Mouse (Mus musculus): Measurements from ENCODE around the gene Nsd1.

Gene Nsd1

DNA sequence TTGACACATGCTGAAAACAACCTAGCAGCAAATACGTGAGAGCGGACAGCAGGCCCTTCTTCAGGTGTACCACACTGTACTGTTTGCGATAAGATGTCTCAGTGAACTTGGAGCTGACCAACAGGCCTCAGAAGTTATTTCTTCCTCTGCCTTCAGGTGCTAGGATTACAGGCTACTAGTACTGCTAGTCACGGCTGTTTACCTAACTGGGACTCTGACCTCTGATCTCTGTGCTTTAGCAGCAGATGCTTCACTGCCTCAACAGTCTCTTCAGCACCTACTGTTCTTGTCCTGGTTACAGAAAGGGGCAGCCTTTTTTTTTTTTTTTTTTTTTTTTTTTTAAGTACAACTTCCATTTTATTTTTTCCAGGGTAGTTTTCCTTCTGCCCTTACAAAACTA, 43.2 kb downstream of the Nsd1 start:
- in situ Hi-C loops (cut with MboI, MseI), result no loop called here

DNA sequence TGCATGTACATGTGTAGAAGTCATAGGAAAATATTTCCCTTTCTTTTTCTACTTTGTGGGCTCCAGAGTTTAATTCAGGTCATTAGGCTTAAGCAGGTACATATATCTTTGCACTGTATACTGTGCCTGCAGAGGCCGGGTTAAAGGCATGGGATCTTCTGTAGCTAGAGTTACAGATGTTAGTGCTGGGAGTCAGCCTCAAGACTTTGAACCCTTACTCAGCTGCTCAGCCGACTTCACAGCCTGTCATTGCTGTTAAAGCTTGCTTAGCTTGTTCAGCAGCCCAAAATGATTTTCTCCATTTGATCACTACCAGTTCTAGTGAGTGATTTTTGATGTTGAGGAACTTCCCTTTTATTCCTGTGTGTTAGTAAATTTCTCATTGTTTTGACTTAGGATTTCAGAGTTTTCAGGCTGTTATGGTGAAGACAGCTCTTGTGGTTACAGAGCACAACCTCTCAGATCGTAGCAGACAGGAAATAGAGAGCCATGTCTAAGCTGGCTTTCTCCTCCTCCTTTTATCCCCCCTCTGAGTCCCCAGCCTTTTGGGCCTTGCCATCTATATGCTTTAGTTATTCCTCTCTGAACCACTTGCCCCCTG, 45.6 kb downstream of the Nsd1 start:
- in situ Hi-C loops (cut with MboI, MseI), result no loop called here

DNA sequence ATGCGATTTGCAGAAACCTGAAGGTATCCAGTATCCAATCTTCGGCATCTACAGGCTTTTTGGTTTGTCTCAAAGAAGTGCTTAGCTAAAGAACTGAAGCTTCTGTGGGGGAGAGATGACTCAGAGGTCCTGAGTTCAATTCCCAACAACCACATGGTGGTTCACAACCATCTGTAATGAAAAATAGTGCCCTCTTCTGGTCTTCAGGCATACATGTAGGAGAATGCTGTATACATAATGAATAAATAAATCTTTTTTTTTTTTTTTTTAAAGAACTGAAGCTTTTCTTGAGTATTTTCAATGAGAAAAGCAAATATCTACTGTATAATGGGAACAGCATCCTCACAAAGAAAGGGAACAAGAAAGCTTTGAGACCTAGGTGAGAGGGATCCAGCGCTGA, 49.1 kb downstream of the Nsd1 start:
- in situ Hi-C loops (cut with MboI, MseI), result no loop called here

DNA sequence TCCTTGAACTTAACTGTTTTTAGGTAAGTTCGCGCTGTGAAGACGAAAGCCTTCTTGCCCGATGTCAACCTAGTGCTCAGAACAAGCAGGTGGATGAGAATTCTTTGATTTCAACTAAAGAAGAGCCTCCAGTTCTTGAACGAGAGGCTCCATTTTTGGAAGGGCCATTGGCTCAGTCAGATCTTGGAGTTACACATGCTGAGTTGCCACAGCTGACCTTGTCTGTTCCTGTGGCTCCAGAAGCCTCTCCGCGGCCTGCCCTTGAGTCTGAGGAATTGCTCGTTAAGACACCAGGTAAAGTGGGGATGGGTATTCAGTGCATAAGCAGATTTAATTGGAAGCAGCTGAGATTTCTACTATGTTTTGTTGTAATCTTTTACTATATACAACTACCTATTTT, 51.9 kb downstream of the Nsd1 start:
- in situ Hi-C loops (cut with MboI, MseI), result no loop called here

DNA sequence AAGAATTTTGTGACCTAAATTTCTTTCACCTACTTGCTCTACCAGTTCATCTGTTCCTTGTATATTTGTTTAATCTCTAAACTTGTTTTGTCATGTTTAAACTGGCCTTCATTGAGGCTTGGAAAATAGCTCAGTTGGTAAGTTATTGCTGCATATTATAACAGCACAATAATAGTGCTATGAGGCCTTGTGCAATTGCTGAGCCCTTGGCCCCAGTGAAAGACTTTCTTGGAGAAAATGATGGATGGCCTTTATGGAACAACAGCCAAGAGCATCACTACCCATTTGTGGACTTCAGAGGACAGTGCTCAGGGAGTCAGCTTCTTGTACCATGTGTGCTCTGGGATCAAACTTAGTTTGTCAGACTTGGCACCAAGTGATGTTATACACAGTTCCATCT, 52.5 kb downstream of the Nsd1 start:
- in situ Hi-C loops (cut with MboI, MseI), result no loop called here

DNA sequence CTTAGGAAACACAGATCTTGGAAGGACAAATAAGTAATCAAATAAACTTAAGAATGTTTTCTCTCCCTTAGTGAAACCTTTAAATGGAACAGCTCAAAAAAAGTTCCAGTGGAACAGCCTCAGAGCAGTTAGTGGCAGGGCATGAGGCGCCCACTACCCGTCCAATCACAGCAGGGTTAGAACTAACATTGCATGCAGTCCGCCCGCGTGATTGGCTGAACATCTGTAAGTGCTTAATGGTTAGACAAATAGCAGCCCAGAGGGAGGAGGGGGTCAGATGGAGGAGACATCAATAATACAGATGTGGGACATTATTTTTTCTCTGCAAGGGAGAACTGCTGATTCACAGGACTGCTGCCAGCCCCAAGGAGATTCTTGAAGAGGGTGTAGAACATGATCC, 67.6 kb downstream of the Nsd1 start:
- in situ Hi-C loops (cut with MboI, MseI), result no loop called here

DNA sequence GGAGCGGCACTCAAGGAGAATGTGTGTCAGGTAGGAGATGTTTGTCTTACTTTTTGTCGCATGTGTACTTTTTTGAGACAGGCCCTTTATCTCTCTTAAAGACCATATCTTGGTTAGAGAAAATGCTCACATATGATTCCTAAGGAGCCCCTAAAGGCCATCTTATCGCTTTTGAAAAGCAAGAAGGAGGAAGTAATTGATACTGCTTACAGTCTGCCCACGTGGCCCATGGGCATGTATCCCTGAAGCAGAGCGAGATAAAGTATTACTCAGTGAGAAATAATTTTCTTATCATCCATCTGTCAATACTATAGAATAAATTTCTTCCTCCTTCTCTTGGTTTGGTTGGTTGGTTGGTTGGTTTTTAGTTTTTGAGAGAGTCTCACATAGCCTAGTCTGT, 68.1 kb downstream of the Nsd1 start:
- in situ Hi-C loops (cut with MboI, MseI), result no loop called here

DNA sequence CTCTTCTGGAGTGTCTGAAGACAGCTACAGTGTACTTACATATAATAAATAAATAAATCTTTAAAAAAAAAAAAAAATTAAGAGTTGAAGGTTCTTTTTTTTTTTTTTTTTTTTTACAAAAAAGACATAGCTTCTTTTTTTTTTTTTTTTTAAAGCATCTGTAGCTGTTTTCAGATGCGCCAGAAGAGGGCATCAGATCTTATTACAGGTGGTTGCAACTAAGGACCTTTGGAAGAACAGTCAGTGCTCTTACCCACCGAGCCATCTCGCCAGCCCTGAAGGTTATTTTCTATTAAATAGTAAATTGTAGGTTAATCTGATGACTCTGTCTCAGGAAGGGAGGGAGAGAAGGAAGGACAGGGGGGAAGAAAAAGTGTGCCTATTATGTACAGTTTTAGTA, 79.3 kb downstream of the Nsd1 start:
- in situ Hi-C loops (cut with MboI, MseI), result loop anchor here (10.0 kb wide), 1 partner anchor 644 kb away; no protein-coding TSS in a partner anchor

DNA sequence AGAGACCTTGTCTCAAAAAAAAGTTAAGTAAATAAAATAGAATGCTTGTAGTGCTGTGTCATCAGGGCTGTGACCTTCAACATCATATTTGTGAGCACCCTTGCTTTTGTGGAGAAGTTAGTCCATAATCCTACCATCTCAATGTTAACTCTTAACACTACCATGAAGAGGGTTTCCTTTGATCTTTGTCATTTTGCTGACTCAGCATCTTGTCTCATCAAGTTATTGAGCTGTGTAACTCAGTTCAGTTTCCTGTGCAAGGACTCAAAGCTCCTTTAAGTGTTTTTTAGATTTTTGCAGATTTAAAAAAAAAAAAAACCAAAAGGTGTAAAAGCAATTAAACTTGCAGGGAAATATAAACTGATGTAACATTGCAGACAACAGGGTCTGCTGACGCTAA, 87.2 kb downstream of the Nsd1 start:
- in situ Hi-C loops (cut with MboI, MseI), result no loop called here

DNA sequence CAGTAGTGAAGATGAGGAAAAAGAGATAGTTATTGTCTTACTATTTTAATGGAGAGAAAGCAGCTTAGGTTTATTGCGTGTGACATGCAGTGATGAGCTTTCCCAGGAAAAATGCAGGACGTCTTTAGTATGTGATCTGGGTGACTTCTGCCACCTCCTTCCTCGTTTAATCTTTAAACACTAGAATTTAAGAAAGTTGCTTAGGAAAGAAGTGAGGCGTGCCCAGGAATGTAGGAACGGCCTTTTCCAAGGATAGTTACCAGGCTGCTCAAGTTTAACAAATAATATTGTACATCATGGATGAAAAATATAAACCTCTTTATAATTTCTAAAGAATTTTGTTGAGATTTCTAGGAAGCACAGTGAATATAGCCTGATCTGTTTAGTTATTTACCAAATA, 91.3 kb downstream of the Nsd1 start:
- in situ Hi-C loops (cut with MboI, MseI), result loop anchor here (5.0 to 10.0 kb wide), 2 partner anchors 54 to 176 kb away; no protein-coding TSS in a partner anchor

DNA sequence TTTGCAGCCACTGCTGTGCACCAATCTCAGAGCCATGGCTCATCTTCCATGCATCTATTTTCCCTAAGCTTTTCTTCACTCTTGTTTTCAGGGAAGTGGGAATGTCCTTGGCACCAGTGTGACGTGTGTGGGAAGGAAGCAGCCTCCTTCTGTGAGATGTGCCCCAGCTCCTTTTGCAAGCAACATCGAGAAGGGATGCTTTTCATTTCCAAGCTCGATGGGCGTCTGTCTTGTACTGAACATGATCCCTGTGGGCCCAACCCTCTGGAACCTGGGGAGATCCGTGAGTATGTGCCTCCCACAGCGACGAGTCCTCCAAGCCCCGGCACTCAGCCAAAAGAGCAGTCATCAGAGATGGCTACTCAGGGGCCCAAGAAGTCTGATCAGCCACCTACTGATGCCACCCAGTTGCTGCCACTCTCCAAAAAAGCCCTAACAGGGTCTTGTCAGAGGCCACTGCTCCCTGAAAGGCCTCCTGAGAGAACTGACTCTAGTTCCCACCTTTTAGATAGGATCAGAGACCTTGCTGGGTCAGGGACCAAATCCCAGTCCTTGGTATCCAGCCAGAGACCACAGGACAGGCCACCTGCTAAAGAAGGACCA, 102.5 kb downstream of the Nsd1 start:
- in situ Hi-C loops (cut with MboI, MseI), result no loop called here

DNA sequence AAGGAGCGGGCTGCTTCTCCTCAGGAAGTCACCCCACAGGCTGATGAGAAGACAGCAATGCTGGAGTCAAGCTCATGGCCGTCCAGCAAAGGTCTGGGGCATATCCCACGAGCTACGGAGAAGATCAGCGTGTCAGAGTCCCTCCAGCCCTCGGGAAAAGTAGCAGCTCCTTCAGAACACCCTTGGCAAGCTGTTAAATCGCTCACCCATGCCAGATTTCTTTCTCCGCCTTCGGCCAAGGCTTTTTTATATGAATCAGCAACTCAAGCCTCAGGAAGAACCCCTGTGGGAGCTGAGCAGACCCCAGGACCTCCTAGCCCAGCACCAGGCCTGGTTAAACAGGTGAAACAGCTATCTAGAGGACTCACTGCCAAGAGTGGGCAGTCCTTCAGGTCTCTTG, 103.5 kb downstream of the Nsd1 start:
- in situ Hi-C loops (cut with MboI, MseI), result no loop called here

DNA sequence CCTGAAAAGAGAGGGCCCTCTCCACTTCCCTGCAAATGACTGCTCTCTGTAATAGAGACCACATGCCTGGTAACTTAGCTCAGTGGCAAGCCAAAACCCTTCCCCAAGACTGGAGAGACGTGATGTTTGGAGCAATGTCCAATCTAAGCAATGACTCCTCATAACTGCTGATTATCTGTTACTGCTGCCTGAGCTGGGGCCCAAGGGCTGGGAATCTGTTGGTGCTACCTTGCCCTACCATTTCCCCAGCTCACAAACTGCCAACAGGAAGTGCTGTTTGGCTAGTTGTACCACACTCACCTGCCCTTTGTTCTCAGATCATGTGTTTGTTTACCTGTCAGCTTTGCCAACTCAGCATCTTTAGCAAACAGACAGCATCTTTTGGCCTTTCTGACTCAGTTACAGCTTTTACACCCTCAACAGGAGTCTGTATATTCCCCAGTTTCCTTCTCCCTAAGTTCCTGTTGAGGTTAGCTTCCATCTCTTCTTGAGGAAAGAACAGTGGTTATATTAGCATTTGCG, 105.4 kb downstream of the Nsd1 start:
- in situ Hi-C loops (cut with MboI, MseI), result no loop called here

DNA sequence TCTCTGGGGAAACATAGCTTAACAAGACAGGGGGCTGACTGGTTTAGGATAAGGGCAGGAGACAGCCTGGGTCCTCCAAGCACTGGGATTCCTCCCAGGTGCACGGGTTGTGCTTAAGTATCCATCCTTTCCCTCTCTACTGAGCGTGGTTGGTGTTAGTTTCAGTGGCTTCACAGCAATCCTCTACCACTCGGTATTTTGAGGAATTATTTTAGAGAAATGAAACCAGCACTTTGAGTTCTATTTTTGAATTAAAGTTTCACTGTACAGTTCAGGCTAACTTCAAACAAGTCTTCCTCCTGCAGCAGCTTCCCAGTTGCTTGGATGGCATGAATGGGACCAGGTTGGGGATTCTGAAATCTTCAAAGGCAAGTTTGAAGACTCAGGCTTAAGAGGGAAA, 108.8 kb downstream of the Nsd1 start:
- in situ Hi-C loops (cut with MboI, MseI), result no loop called here

DNA sequence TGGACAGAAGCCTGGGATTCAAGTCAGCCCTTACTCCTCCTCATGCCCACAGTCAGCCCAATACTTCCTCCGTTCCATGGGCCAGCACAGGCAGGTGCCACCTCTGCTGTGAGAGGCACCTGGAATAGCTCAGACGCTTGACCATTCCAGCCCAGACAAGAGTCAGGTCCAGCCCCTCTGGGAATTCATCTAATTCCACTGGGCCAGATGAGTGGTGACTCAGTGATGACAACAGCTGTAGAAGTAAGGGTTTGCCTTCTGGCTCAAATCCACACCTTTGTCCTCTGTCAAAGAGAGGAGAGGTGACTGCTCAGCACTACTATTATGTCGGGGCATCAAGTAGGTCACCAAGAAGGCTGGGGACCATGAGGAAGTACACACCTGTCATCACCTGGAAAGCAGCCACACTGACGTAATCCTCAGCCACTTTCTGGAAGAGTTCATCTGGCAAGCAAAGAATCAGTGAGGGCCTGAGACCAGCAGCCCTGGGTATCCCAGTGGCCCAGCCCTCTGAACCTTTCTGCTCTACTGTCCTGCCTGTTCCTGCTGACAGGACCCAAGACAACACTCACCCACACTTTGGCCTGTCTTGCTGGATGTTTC, 110.5 kb downstream of the Nsd1 start, which contains the start of gene Prelid1:
Prelid1 (plus strand) TSS at position 570 of the 603 bp plus-strand sequence.
- in situ Hi-C loops (cut with MboI, MseI), result no loop called here

DNA sequence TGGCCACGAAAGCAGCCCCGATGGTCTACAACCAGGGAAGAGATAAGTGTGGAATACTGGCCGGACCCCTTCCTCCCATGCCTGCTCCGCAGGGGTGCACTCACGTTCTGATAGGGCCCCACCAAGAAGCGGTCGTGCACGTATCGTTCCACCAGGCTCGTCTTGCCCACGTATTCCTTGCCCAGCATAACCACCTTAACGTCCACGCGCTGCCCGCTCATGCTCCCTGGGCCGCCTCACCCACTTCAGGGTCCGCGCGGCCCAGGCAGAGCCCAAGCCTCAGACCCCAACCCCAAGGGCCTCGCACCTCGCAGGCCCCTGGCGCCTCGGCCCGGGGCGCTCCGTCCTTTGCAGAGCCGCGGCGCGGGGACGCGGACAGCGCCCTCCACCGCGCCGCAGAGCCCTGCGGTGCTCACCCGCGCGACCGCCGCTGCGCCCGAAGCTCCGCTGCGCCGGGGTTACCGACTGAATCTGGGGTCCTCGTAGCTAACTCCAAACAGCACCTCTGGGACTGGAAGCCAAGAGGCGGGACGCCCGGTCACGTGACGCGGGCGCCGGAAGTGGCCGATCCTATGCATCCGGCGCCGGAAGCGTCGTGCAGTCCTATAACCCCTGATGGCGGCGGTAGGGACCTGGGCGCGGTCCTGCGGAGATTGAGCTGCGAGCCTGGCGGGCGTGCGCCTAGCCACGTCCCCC, 112.0 kb downstream of the Nsd1 start, which contains the start of gene Rab24:
Rab24 (minus strand) TSS at position 513 of the 696 bp plus-strand sequence.
- in situ Hi-C loops (cut with MboI, MseI), result no loop called here

DNA sequence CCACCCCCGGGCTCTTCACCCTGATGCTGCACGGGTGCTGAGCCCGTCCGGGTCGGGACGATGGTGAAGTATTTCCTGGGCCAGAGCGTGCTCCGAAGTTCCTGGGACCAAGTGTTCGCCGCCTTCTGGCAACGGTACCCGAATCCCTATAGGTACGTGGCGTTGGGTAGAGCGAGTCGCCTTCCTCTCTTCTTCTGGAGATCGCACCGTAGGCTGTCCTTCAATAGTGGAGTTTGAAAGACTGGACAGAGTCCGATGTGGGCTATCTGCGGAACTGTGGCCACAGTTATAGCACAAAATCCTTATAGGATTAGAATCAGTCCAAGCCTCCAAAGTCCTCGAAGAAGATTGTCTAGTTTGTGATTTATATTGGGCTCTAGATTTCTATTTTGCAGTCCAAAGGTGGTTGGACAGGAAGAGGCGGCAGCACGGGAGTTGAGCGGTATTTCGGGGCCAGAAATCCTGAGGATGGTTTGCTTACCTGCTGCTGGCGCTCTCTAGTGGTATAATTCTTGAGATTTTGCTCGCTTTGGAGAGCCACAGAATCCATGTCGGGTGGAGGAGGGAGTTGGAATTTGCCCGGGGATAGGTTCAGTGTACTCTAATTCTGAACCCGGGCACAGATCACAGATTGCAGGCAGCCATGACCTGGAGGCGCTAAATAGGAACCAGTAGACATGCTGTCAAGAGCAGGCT, 112.7 kb downstream of the Nsd1 start:
- in situ Hi-C loops (cut with MboI, MseI), result no loop called here

DNA sequence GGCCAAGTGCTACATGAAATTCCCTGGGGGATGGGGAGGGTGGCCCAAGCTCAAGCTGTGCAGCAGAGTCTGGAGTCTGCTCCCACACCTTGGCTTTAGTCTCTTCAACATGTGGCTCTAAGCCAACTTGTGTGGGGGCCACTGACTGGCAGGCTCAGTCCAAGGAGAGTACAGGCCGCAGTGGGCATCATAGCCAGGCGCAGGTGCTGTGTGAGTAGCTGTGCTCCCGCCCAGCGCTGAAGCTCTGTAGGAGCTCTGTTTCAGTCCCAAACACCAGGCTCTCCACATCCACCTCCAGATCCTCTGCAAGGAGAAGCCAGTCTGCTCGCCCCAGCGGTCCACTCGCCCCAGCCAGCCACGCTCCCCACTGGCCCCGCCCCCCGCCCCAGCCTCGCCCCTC, 116.0 kb downstream of the Nsd1 start:
- in situ Hi-C loops (cut with MboI, MseI), result no loop called here

DNA sequence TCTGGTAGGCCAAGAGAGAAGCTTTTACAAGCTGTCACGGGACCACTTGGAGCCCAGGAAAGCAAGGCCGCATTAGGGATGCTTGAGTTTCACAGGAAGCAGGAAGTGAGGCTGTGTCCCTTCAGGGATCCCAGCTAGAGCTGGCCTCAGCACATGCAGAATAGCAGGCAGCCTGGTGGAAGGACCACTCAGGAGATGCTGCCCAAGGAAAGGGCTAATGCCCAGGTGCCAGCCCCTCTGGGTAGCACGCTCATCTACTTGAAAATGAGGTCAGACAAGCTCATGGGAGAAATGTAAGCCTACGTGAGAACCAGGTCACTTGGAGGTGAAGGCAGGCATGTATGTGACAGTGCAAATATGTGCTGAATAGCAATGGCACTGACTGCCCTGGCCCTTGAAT, 117.6 kb downstream of the Nsd1 start:
- in situ Hi-C loops (cut with MboI, MseI), result no loop called here

DNA sequence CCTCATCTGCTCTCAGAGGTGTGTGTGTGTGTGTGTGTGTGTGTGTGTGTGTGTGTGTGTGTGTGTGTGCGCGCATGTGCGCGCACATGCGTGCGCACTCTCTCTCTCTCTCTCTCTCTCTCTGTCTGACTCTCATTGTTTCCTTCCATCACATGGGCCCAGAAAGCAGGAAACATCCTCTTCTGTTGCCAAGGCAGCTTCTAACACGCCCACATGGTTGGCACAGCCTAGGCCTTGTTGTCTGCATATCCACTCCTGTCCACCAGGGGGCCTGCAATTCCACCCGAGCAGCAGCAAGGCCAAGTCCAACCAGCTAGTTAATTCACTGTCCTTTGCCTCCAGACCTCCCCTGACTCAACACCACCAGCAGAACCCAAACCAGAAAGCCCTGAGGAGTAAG, 118.1 kb downstream of the Nsd1 start:
- in situ Hi-C loops (cut with MboI, MseI), result no loop called here

DNA sequence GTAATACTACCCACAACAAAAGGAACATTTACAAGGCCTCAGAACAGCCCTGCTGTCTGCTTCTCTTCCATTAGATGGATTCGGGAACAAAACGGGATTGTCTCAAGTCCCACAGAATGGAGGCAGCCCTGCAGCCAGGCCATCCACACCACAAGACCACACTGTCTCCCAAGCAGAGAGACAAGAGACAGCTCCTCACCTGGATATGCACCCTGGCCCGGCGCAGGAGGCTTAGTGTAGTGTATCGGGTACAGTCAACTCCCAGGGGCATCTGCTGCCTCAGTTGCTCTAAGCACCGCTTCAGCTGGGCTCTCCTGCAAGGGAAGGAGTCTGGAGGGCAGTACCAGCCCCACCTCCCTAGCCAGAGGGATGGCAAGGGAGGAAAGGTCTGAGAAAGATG, 118.6 kb downstream of the Nsd1 start:
- in situ Hi-C loops (cut with MboI, MseI), result no loop called here

DNA sequence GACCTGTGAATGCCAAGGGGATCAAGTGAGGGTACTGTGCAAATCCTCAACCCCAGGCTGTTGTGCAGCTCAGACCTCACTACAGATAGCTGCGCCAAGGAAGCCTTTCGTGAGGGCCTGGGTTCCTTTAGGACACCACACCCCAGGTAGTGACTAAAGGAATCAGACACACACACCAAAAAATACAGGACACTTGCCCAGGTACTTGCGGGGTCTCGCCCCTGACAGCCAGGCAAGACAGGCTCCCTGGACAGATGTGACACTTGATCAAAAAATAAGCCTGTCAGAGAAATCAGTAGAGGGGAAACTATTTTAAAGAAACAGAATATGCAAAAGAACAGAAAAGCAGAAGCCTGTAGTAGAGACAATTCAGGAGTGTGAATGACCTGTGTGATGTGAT, 119.1 kb downstream of the Nsd1 start:
- in situ Hi-C loops (cut with MboI, MseI), result no loop called here

Data from regulatory T cell (primary cell).